Mouse (Mus musculus) embryo, embryonic 10 days (tissue): ENCODE data around the gene Wdfy1.

Experiments used
- DNase-seq: peaks from one replicate; pipeline ENCODE4 v3.0.0-alpha.2; 2015; ENCODE audit warnings: low spot score

Gene Wdfy1

GRCm38 (mm10) chr1:79657411-79657810 is 118.5 kb downstream of the Wdfy1 start:
- DNase-seq: no peak

DNA sequence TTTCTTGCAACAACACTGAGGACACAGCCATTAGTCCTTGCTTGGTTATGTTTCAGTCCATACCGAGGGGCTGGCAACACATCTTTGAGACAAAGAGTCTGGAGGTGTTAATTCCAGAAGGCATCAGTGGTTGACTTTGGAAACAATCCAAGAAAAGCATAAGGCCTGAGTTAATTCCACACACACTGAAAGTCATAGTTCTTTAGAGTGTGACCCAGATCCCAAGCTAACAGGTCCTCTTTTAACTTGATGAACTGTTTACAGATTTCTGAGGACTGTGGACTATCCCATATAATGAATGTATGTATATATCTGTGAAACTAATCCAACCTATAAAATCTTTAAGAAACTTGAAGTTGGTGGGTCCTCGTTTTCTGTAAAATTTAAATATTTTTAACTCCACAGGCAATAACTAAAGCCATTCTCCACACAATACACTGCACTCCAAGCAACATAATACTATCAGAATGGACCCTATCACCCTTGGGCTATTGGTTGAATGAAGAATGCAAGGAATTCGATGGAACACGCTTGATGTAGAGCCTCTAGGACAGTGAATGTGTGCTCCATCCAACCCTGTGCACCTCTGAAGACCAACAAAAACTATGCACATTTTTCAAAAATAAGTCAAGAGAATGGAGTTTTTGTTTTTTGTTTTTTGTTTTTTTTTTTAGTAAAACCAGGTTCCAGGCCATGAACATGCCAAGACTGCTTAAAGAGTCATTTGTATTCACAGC is 120.0 kb downstream of the Wdfy1 start:
- no peak for DNase-seq

- no peak for DNase-seq
Observed at GRCm38 (mm10) chr1:79654948-79655347, 121.0 kb downstream of the Wdfy1 start.
